ENCODE assay signal across 10 mouse cellular contexts in the genomic region with DNA sequence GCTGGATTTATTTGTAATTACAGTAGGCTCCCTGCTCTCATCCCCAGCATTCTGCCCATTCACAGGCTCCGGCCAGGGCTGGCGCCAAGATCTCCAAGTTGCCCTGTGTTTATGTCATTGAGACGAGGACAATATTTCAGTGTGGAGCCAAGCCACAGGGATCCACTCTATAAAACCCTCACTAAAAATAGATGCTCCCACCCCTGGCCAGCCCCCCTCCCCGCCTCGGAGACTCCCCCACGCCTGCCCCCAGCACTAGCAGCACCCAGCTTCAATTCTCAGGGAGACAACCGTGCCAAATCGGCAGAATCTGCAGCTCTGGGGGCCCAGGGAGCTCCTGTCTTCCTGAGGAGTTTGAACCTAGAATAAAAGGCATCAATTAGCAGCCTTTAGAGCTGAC. TPM values are rescaled to one million over a fixed set of nuclear protein-coding genes. Genes with fewer than 3 reads are reported as not detected.
DNase-seq lines count a peak whose midpoint lies in the region; ATAC-seq and TF ChIP-seq lines count a peak whose summit lies in the region.
"Had no signal": no experiment of that assay in that cellular context is flagged by ENCODE, and none has a peak within 500 bp of the region (broad histone marks: within the 10 kb centered on the region; RNA-seq: fewer than 3 reads in every experiment).

No protein-coding gene starts in this region.

- peak overlapping the region; percentile 51; the same call in 1 of the 2 replicates for H3K27ac ChIP-seq in intestine, embryonic 14.5 days (ENCODE audit: low read depth)
- H3K27ac ChIP-seq in intestine, postnatal 0 days (ENCODE audit: low read depth, low read length), result no peak overlapping the region
- H3K27ac ChIP-seq in embryonic facial prominence, embryonic 12.5 days, result no peak overlapping the region; the same call in 1 of the 2 replicates
- H3K27ac ChIP-seq in forebrain, embryonic 14.5 days (ENCODE audit: low read depth, low read length), result peak overlapping the region; percentile 54; the same call in 1 of the 2 replicates
- H3K27ac ChIP-seq in midbrain, embryonic 13.5 days, result no peak overlapping the region
- H3K27ac ChIP-seq in layer of hippocampus, adult 2 months, result no peak overlapping the region
- H3K27ac ChIP-seq: limb, embryonic 12.5 days had no signal

- TF ChIP-seq CTCF in intestine, postnatal 0 days (IDR thresholded peaks at IDR 0.05; ENCODE audit: low read depth), result no peak
- no peak for TF ChIP-seq CTCF in layer of hippocampus, adult 2 months (conservative IDR thresholded peaks at IDR 0.05)

- H3K4me2 ChIP-seq in intestine, embryonic 14.5 days (ENCODE audit: low read length), result peak overlapping the region; percentile 15; the same call in 1 of the 2 replicates
- no peak overlapping the region for H3K4me2 ChIP-seq in intestine, postnatal 0 days (replicated peaks; ENCODE audit: low read depth)
- H3K4me2 ChIP-seq in embryonic facial prominence, embryonic 12.5 days (replicated peaks), result no peak overlapping the region; the same call in 1 of the 2 replicates
- H3K4me2 ChIP-seq in forebrain, embryonic 14.5 days (ENCODE audit: low read length), result peak overlapping the region; percentile 34
- no peak overlapping the region; the same call in 1 of the 2 replicates for H3K4me2 ChIP-seq in midbrain, embryonic 13.5 days (replicated peaks)
- H3K4me2 ChIP-seq: limb, embryonic 12.5 days had no signal

- no peak overlapping the region for H3K4me3 ChIP-seq in intestine, embryonic 14.5 days (ENCODE audit: low read depth, low read length)
- H3K4me3 ChIP-seq in intestine, postnatal 0 days (ENCODE audit: low read depth, low read length), result no peak overlapping the region
- no peak overlapping the region for H3K4me3 ChIP-seq in embryonic facial prominence, embryonic 12.5 days
- H3K4me3 ChIP-seq in forebrain, embryonic 14.5 days (ENCODE audit: low read depth, low read length), result no peak overlapping the region
- H3K4me3 ChIP-seq in midbrain, embryonic 13.5 days (replicated peaks), result no peak overlapping the region
- H3K4me3 ChIP-seq in layer of hippocampus, adult 2 months, result no peak overlapping the region
- H3K4me3 ChIP-seq: limb, embryonic 12.5 days had no signal

- H3K4me1 ChIP-seq in intestine, embryonic 14.5 days (replicated peaks; ENCODE audit: control insufficient read depth, insufficient read depth, low read length), result peaks cover 18% of the 10 kb centered on the region
- H3K4me1 ChIP-seq in intestine, postnatal 0 days (replicated peaks; ENCODE audit: control insufficient read depth, insufficient read depth, low read length), result no peaks in the 10 kb centered on the region
- H3K4me1 ChIP-seq in embryonic facial prominence, embryonic 12.5 days, result peaks cover 18% of the 10 kb centered on the region
- H3K4me1 ChIP-seq in forebrain, embryonic 14.5 days (ENCODE audit: control insufficient read depth, insufficient read depth, low read length), result peaks cover 17% of the 10 kb centered on the region
- H3K4me1 ChIP-seq in midbrain, embryonic 13.5 days (replicated peaks), result peaks cover 19% of the 10 kb centered on the region

- no peaks in the 10 kb centered on the region for H3K9me3 ChIP-seq in intestine, embryonic 14.5 days (ENCODE audit: control insufficient read depth, low read length)
- no peaks in the 10 kb centered on the region for H3K9me3 ChIP-seq in intestine, postnatal 0 days (ENCODE audit: control insufficient read depth)
- H3K9me3 ChIP-seq in embryonic facial prominence, embryonic 12.5 days, result no peaks in the 10 kb centered on the region
- no peaks in the 10 kb centered on the region for H3K9me3 ChIP-seq in forebrain, embryonic 14.5 days (replicated peaks; ENCODE audit: control insufficient read depth, low read length)
- no peaks in the 10 kb centered on the region for H3K9me3 ChIP-seq in midbrain, embryonic 13.5 days
- H3K9me3 ChIP-seq: limb, embryonic 12.5 days had no signal

- H3K36me3 ChIP-seq in intestine, embryonic 14.5 days (ENCODE audit: control insufficient read depth, insufficient read depth, low read length), result no peaks in the 10 kb centered on the region
- no peaks in the 10 kb centered on the region for H3K36me3 ChIP-seq in intestine, postnatal 0 days (ENCODE audit: control insufficient read depth, insufficient read depth)
- no peaks in the 10 kb centered on the region for H3K36me3 ChIP-seq in embryonic facial prominence, embryonic 12.5 days
- no peaks in the 10 kb centered on the region for H3K36me3 ChIP-seq in forebrain, embryonic 14.5 days (ENCODE audit: control insufficient read depth, insufficient read depth, low read length)
- no peaks in the 10 kb centered on the region for H3K36me3 ChIP-seq in midbrain, embryonic 13.5 days
- H3K36me3 ChIP-seq: limb, embryonic 12.5 days had no signal

- WGBS in intestine, embryonic 14.5 days, result 13% methylated on average over 8 of the region's 8 CpGs
- WGBS in intestine, postnatal 0 days, result 39% methylated on average over 8 of the region's 8 CpGs
- 12% methylated on average over 8 of the region's 8 CpGs for WGBS in embryonic facial prominence, embryonic 12.5 days
- WGBS in forebrain, embryonic 14.5 days, result 5% methylated on average over 8 of the region's 8 CpGs
- WGBS in midbrain, embryonic 13.5 days, result 10% methylated on average over 8 of the region's 8 CpGs

- ATAC-seq in intestine, embryonic 14.5 days (replicated peaks; ENCODE audit: low FRiP score, low TSS enrichment, low read depth), result 0 out of 2 replicates have a peak, but pooled peaks have one; percentile 27
- no peak for ATAC-seq in intestine, postnatal 0 days
- no peak for ATAC-seq in embryonic facial prominence, embryonic 12.5 days (ENCODE audit: insufficient number of reproducible peaks, insufficient read depth, low FRiP score, low TSS enrichment)
- ATAC-seq in forebrain, embryonic 14.5 days, result peak; percentile 66
- ATAC-seq in midbrain, embryonic 13.5 days, result peak; percentile 70

- no peak overlapping the region for H3K9ac ChIP-seq in intestine, embryonic 14.5 days (ENCODE audit: low read length)
- H3K9ac ChIP-seq in intestine, postnatal 0 days (ENCODE audit: low read depth, low read length), result no peak overlapping the region
- 0 out of 2 replicates have a peak overlapping the region, but pooled peaks have one; percentile 15 for H3K9ac ChIP-seq in embryonic facial prominence, embryonic 12.5 days
- no peak overlapping the region for H3K9ac ChIP-seq in forebrain, embryonic 14.5 days (ENCODE audit: low read length)
- peak overlapping the region; percentile 19; the same call in 1 of the 2 replicates for H3K9ac ChIP-seq in midbrain, embryonic 13.5 days (replicated peaks)
- H3K9ac ChIP-seq: limb, embryonic 12.5 days had no signal

- no peak for DNase-seq in intestine, embryonic 14.5 days (ENCODE audit: low spot score)
- peak; percentile 68 for DNase-seq in forebrain, embryonic 14.5 days (ENCODE audit: low spot score)
- DNase-seq in layer of hippocampus, adult 2 months (ENCODE audit: low spot score in 2 of 2), result no peak
- no peak for DNase-seq in urinary bladder, adult 18-20 months (ENCODE audit: low spot score in 2 of 2)
- DNase-seq: cerebellum, postnatal 14 days had no signal

- H3K27me3 ChIP-seq in intestine, embryonic 14.5 days (replicated peaks; ENCODE audit: control insufficient read depth, insufficient read depth, low read length), result no peaks in the 10 kb centered on the region
- no peaks in the 10 kb centered on the region for H3K27me3 ChIP-seq in intestine, postnatal 0 days (replicated peaks; ENCODE audit: control insufficient read depth, insufficient read depth, low read length)
- no peaks in the 10 kb centered on the region for H3K27me3 ChIP-seq in embryonic facial prominence, embryonic 12.5 days
- H3K27me3 ChIP-seq in forebrain, embryonic 14.5 days (replicated peaks; ENCODE audit: control insufficient read depth, insufficient read depth, low read length), result no peaks in the 10 kb centered on the region; the same call in 1 of the 2 replicates
- peaks cover 6% of the 10 kb centered on the region; the same call in 1 of the 2 replicates for H3K27me3 ChIP-seq in midbrain, embryonic 13.5 days

RNA-seq across cellular contexts. Expression of gene Nog, which starts 16.2 kb away (rescaled TPM):
- 3.6 and 4.1 TPM in 2 replicates for polyA plus RNA-seq in intestine, embryonic 14.5 days (2014; fragmentation: Nextera tagmentation; extraction: Ambion mirVana)
- polyA plus RNA-seq in intestine, postnatal 0 days (2015; fragmentation: Nextera tagmentation; extraction: Ambion mirVana), result 2.9 and 3.1 TPM in 2 replicates
- 6.8 and 7.4 TPM in 2 replicates for polyA plus RNA-seq in embryonic facial prominence, embryonic 12.5 days (2016; fragmentation: Nextera tagmentation; extraction: Ambion mirVana)
- polyA plus RNA-seq in forebrain, embryonic 14.5 days (2014; fragmentation: Nextera tagmentation; extraction: Ambion mirVana), result 3.7 and 4.2 TPM in 2 replicates
- polyA plus RNA-seq in midbrain, embryonic 13.5 days (2015; fragmentation: Nextera tagmentation; extraction: Ambion mirVana), result 2.7 and 3.2 TPM in 2 replicates
- total RNA-seq in layer of hippocampus, adult 2 months (2021), result 1 to 10 TPM; 8.0 to 8.6 TPM
- total RNA-seq: megakaryocyte progenitor cell, adult 5-6 weeks had no signal

Comparison
In these comparisons a context has a peak if more than half of its experiments do, and no peak if none do; other contexts are left out.
1. ATAC-seq: peak in intestine, embryonic 14.5 days (single experiment), forebrain, embryonic 14.5 days (single experiment) and midbrain, embryonic 13.5 days (single experiment); none in intestine, postnatal 0 days (single experiment) and embryonic facial prominence, embryonic 12.5 days (single experiment).
2. H3K27ac ChIP-seq: peak in intestine, embryonic 14.5 days (single experiment) and forebrain, embryonic 14.5 days (single experiment); none in intestine, postnatal 0 days (single experiment), embryonic facial prominence, embryonic 12.5 days (single experiment), midbrain, embryonic 13.5 days (single experiment) and layer of hippocampus, adult 2 months (single experiment).
3. H3K4me2 ChIP-seq: peak in intestine, embryonic 14.5 days (single experiment) and forebrain, embryonic 14.5 days (single experiment); none in intestine, postnatal 0 days (single experiment), embryonic facial prominence, embryonic 12.5 days (single experiment) and midbrain, embryonic 13.5 days (single experiment).
4. H3K9ac ChIP-seq: peak in embryonic facial prominence, embryonic 12.5 days (single experiment) and midbrain, embryonic 13.5 days (single experiment); none in intestine, embryonic 14.5 days (single experiment), intestine, postnatal 0 days (single experiment) and forebrain, embryonic 14.5 days (single experiment).